Mouse (Mus musculus): Measurements from ENCODE around the gene Cftr. TPM values are rescaled to one million over a fixed set of nuclear protein-coding genes. Genes with fewer than 3 reads are reported as not detected.

Cftr gene
- 0.61 and 0.67 TPM in 2 replicates for polyA plus RNA-seq (2016; fragmentation: Nextera tagmentation; extraction: Ambion mirVana)

DNA sequence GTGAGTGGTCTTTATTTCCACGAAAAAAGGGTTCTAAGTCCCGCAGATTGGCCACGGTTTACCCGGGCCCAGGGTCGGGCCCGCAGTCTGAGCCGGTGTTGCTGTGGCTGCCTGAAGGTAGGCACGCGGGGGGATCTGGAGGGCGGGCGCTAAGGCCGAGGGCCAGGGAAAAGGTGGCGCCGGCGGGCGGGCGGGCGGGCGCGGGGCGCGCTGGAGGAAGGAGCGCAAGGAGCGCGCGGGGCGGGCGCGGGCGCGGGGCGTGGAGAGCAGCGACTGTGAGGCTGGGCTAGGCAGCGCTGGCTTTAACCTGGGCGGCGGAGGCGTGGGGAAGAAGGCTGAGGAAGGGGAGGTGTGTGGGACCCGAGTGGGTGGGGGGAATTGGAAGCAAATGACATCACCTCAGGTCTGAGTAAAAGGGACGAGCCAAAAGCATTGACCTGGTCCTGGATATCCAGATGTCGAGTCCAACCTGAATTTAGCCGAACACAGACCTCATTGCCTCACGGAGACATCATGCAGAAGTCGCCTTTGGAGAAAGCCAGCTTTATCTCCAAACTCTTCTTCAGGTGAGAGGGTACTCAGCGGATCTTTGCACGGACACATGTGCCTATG lies at the start of gene Cftr:
TSS of gene Cftr (plus strand) at position 377 of the 612 bp plus-strand sequence.
- H3K9me3 ChIP-seq, result no peaks in the 10 kb centered on the region
- H3K27ac ChIP-seq, result no peak within 1 kb of the TSS
- peak; percentile 64 for ATAC-seq (ENCODE audit: insufficient number of reproducible peaks, insufficient read depth, low FRiP score, low TSS enrichment)
- 1% methylated on average over 27 of the region's 45 CpGs for WGBS
- H3K4me3 ChIP-seq, result peak within 1 kb of the TSS; percentile 48
- peak within 1 kb of the TSS; percentile 56 for H3K9ac ChIP-seq
- peak within 1 kb of the TSS; percentile 83 for H3K4me2 ChIP-seq (replicated peaks)
- no peaks in the 10 kb centered on the region for H3K36me3 ChIP-seq
- H3K4me1 ChIP-seq, result no peaks in the 10 kb centered on the region
- peaks cover 7% of the 10 kb centered on the region; the same call in 1 of the 2 replicates for H3K27me3 ChIP-seq

DNA sequence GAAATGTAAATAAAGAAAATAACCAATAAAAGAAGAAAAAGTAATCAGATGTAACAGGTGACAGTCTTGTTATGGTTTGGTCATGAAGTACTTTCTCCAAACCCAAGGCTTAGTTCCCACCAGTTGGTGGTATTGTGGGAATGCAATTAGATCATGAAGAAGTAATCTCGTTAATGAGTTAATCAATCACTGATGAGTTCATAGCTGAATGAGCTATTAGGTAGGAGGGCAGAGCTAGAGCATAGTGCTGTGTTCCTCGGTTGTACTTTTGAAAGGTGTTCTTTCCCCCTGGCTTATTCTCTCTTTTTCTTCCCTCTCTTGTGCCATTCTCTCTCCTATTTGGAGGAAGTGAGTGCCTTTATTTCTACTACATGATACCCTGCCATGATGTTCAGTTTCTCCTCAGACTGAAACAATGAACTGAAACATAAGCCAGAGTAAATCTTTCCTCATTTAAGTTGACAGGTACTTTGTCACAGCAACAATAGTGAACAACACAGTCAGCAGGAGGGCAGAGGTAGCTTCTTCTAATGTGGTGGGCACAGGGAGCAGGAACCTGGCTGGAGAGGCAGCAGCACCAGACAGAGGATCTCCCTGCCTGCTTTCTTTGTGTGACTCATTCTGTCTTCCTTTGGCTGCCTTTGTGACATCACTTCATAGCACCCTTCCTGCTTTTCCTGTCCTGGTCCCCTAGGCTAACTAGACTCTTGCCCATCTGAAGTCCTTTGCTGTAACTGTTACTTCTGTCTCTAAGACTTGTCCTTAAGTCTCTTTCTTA lies 43.1 kb upstream of the Cftr start:
- H3K36me3 ChIP-seq, result no peaks in the 10 kb centered on the region
- 71% methylated on average over 2 of the region's 2 CpGs for WGBS
- no peak overlapping the region for H3K27ac ChIP-seq
- H3K9ac ChIP-seq, result no peak overlapping the region
- no peak overlapping the region for H3K4me2 ChIP-seq (replicated peaks)
- H3K4me3 ChIP-seq, result no peak overlapping the region
- H3K27me3 ChIP-seq, result no peaks in the 10 kb centered on the region
- ATAC-seq (ENCODE audit: insufficient number of reproducible peaks, insufficient read depth, low FRiP score, low TSS enrichment), result no peak
- no peaks in the 10 kb centered on the region for H3K9me3 ChIP-seq
- H3K4me1 ChIP-seq, result no peaks in the 10 kb centered on the region

DNA sequence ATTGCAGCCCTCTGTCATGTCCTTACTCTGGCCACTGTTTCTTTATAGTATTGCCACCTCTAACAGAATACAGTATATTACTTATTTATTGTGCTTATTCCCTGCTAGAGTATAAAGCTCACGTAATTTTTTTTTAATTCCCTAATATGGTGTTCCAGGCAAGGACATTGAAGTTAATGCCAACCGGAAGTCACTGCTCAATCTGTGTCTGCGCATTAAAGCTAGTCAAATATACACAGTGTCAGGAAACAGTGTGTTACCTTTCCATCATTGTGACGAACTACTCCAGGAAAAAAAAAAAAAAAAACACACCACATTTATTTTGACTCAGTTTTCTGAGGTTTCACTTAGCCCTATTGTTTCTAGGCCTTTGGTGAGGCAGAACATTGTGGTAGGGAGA lies 42.4 kb upstream of the Cftr start:
- no peaks in the 10 kb centered on the region for H3K9me3 ChIP-seq
- H3K36me3 ChIP-seq, result no peaks in the 10 kb centered on the region
- H3K4me3 ChIP-seq, result no peak overlapping the region
- 77% methylated on average over 4 of the region's 4 CpGs for WGBS
- H3K4me1 ChIP-seq, result no peaks in the 10 kb centered on the region
- no peak overlapping the region for H3K9ac ChIP-seq
- H3K4me2 ChIP-seq (replicated peaks), result no peak overlapping the region
- no peak overlapping the region for H3K27ac ChIP-seq
- ATAC-seq (ENCODE audit: insufficient number of reproducible peaks, insufficient read depth, low FRiP score, low TSS enrichment), result no peak
- no peaks in the 10 kb centered on the region for H3K27me3 ChIP-seq

DNA sequence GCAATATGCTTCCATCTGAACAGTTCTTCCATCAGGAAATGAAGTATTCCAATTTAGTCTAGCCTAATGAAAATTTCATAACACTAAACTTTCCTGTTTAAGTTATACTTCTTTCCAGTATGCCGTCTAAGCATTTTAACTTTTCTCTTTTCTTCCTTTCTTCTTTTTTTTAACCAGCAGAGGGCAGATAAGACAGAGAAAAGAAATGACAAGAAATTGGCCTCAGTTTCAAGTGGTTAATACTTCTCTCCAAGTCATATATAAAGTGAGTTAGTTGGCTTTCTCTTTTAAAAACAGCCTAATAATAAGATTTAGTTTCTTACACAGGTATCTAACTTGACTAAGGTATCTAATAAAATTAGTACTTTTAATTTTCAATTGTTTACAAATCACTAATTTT lies 35.2 kb upstream of the Cftr start:
- Histone ChIP-seq H3K27ac (no peak overlapping the region), H3K36me3 (no peaks in the 10 kb centered on the region), H3K27me3 (no peaks in the 10 kb centered on the region), H3K4me3 (no peak overlapping the region), H3K9ac (no peak overlapping the region), H3K4me2 (replicated peaks) (no peak overlapping the region), H3K9me3 (no peaks in the 10 kb centered on the region), H3K4me1 (no peaks in the 10 kb centered on the region)
- ATAC-seq (ENCODE audit: insufficient number of reproducible peaks, insufficient read depth, low FRiP score, low TSS enrichment), result no peak
- 42% methylated on average over 1 of the region's 1 CpGs for WGBS

DNA sequence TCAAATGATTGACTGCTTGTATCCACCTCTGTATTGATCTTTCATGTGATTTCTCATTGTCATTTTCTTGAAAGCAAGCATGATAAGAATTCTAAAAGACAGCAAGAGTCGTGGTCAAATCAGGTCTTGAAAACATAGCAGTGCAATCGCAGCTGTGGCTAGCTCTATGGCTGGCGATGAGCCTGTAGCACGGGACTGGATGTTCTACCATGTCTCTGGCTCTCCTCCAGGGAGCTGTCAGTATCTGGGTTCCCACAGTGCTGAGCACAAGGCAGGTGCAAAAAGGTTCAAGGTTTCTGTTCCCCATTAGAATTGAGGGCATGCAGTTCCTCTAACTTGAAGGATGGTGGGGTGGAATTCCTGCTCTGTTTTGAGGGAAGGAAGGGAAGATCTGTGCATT lies 17.5 kb upstream of the Cftr start:
- Histone ChIP-seq H3K4me3 (no peak overlapping the region), H3K36me3 (no peaks in the 10 kb centered on the region), H3K9ac (no peak overlapping the region), H3K9me3 (no peaks in the 10 kb centered on the region), H3K27ac (no peak overlapping the region), H3K4me2 (replicated peaks) (no peak overlapping the region), H3K4me1 (no peaks in the 10 kb centered on the region), H3K27me3 (no peaks in the 10 kb centered on the region)
- 82% methylated on average over 4 of the region's 4 CpGs for WGBS
- ATAC-seq (ENCODE audit: insufficient number of reproducible peaks, insufficient read depth, low FRiP score, low TSS enrichment), result no peak

DNA sequence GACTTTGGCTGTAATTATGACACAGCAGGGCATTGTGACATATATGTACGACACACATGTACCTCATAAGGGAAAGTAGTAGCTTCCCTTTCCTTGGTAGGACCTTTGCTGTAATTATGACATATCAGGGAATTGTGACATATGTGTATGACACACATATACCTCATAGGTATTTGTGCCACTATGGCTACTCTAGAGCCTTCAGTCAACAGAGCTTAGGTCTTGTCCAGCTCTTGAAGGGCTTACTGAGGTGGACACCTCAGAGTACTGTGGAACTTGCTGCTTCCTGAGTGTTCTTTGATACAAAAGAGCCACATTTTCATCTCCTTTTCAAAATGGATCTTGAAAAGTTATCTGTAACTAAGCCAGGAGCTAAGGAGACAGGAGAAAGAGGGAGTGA lies 869 bp upstream of the Cftr start:
- peak overlapping the region; percentile 83 for H3K4me2 ChIP-seq (replicated peaks)
- no peaks in the 10 kb centered on the region for H3K9me3 ChIP-seq
- H3K4me3 ChIP-seq, result no peak overlapping the region

DNA sequence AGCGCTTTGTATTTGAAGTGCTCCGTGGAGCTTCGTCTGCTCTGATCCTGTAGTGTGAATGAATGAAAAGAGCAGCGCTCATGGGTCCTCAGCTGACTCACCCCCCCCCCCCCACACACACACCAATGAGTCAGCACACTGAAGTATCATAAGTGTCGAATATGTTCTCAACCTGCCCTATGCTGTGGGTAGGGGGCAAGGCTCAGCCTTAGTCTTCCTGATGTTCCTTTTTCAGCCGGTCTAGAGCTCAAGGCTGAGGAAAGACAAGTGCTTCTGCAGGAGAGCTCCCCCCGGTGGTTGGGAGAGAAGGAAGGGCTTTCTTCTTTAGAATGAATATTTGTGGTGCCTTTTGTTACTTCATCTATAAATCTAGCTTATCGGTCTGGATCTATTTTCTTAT lies 1.1 kb downstream of the Cftr start:
- 58% methylated on average over 8 of the region's 8 CpGs for WGBS
- Histone ChIP-seq H3K9ac (no peak overlapping the region), H3K4me3 (no peak overlapping the region), H3K4me2 (replicated peaks) (no peak overlapping the region), H3K36me3 (no peaks in the 10 kb centered on the region), H3K27me3 (peaks cover 7% of the 10 kb centered on the region; the same call in 1 of the 2 replicates), H3K4me1 (no peaks in the 10 kb centered on the region), H3K27ac (no peak overlapping the region), H3K9me3 (no peaks in the 10 kb centered on the region)
- ATAC-seq (ENCODE audit: insufficient number of reproducible peaks, insufficient read depth, low FRiP score, low TSS enrichment), result no peak

More for the DNA sequence above, 869 bp upstream of the Cftr start:
- Histone ChIP-seq H3K36me3 (no peaks in the 10 kb centered on the region), H3K4me1 (no peaks in the 10 kb centered on the region), H3K27me3 (peaks cover 7% of the 10 kb centered on the region; the same call in 1 of the 2 replicates), H3K9ac (no peak overlapping the region), H3K27ac (no peak overlapping the region)
- WGBS, result 78% methylated on average over 1 of the region's 1 CpGs
- ATAC-seq (ENCODE audit: insufficient number of reproducible peaks, insufficient read depth, low FRiP score, low TSS enrichment), result no peak

DNA sequence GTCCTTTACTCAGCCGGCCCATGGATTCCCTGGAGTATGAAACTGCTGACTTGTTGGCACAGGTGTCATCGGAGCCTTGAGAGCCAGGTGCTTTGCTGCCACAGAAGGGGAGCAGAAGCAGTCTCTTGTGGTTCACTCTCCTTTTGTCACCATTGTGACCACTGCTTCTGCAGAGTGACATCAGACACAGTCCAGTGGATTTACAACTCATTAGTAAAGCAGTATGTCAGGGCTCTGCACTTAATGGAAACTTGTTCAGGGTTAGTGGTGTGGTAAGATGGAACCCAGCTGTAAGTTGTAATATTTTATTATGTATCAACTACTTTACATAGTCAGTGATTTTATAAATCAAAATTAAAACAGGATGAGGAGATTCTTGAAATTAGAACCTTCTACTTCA lies 7.0 kb downstream of the Cftr start:
- H3K4me2 ChIP-seq (replicated peaks), result no peak overlapping the region
- no peak for ATAC-seq (ENCODE audit: insufficient number of reproducible peaks, insufficient read depth, low FRiP score, low TSS enrichment)
- H3K4me3 ChIP-seq, result no peak overlapping the region
- H3K9ac ChIP-seq, result no peak overlapping the region
- no peaks in the 10 kb centered on the region for H3K4me1 ChIP-seq
- H3K27me3 ChIP-seq, result no peaks in the 10 kb centered on the region
- no peaks in the 10 kb centered on the region for H3K36me3 ChIP-seq
- no peak overlapping the region for H3K27ac ChIP-seq
- H3K9me3 ChIP-seq, result no peaks in the 10 kb centered on the region
- WGBS, result 73% methylated on average over 2 of the region's 2 CpGs

DNA sequence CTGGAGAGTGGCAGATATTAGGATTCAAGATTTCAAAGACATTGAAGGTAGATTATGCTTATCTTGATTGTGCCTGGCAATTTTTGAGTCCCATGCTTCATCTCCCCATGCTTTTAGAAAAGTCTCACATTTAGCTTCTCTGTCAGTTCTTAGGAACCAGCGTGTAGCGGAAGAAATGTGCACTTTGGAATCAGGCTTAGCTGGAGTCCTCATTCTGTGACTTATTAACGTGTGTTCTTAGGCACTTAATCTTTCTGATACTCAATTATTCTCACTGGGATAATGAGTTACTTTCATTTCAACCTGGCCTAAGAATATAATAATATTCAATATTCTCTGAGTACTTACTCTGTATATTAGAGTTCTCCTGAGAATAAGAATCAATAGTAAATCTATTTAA lies 10.2 kb downstream of the Cftr start:
- Histone ChIP-seq H3K27ac (no peak overlapping the region), H3K27me3 (no peaks in the 10 kb centered on the region), H3K36me3 (no peaks in the 10 kb centered on the region), H3K9ac (no peak overlapping the region), H3K4me2 (replicated peaks) (no peak overlapping the region), H3K4me1 (no peaks in the 10 kb centered on the region), H3K4me3 (no peak overlapping the region), H3K9me3 (no peaks in the 10 kb centered on the region)
- no peak for ATAC-seq (ENCODE audit: insufficient number of reproducible peaks, insufficient read depth, low FRiP score, low TSS enrichment)
- 87% methylated on average over 3 of the region's 3 CpGs for WGBS

DNA sequence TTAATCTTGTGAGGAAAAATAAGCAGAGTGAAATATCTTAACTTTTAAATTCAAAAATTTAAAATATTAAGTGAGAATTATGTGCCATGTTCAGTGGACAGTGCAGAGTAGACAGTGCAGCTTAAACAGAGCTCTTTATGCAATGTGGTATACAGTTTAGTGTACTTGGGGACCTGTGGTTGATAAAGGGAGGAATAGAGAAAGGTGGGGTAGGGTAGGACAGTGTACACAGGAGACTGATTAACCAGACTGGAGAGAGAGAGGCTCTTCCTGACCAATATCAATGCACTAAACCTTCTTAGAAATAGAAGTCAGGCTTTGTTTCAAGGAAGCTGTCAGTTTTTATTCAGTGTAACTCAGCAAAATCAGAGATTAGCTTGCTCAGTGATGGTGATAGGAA lies 12.4 kb downstream of the Cftr start:
- Histone ChIP-seq H3K4me1 (no peaks in the 10 kb centered on the region), H3K4me3 (no peak overlapping the region), H3K9me3 (no peaks in the 10 kb centered on the region), H3K36me3 (no peaks in the 10 kb centered on the region), H3K4me2 (replicated peaks) (no peak overlapping the region), H3K9ac (no peak overlapping the region), H3K27ac (no peak overlapping the region), H3K27me3 (no peaks in the 10 kb centered on the region)
- no peak for ATAC-seq (ENCODE audit: insufficient number of reproducible peaks, insufficient read depth, low FRiP score, low TSS enrichment)

DNA sequence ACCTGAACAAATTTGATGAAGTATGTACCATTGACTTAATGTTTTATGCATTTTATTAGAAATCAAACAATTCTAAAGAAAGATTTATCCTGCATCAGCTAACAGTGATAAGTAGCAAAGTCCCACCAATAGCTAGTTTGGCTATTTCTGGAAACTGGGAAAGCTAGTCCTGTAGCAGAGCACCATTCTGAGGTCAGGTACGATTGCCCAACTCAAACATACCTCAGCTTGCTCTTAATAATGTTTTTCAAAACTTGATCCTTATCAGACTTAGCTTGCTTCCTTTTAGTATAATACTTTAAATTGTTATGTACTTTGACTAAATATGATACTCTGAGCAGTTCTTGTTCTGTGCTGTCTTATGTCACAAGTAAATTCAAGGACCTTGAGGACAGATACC lies 50.2 kb downstream of the Cftr start:
- Histone ChIP-seq H3K9me3 (no peaks in the 10 kb centered on the region), H3K36me3 (no peaks in the 10 kb centered on the region), H3K27ac (no peak overlapping the region), H3K4me3 (no peak overlapping the region), H3K27me3 (no peaks in the 10 kb centered on the region), H3K4me2 (replicated peaks) (no peak overlapping the region), H3K9ac (no peak overlapping the region), H3K4me1 (no peaks in the 10 kb centered on the region)
- no peak for ATAC-seq (ENCODE audit: insufficient number of reproducible peaks, insufficient read depth, low FRiP score, low TSS enrichment)
- 63% methylated on average over 1 of the region's 1 CpGs for WGBS

DNA sequence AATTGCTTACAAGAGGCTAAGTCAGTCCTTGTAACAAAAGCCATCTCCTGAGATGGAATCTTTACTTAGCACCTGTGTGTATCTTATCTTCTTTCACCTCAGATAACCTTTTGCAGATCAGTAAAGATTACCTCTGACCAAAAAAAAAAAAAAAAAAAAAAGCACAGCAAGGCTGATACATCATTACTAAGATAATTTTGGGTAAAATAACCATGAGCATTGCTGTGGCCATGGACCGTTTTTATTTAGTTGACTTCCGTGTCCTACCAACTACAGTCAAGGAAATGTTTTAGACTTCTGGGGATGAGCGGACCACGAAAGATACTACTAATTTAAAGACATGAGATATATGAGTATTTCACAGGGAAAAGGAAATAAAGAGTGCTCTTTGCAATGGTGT lies 52.7 kb downstream of the Cftr start:
- H3K4me3 ChIP-seq, result no peak overlapping the region
- no peak overlapping the region for H3K27ac ChIP-seq
- no peaks in the 10 kb centered on the region for H3K36me3 ChIP-seq
- H3K9ac ChIP-seq, result no peak overlapping the region
- no peak overlapping the region for H3K4me2 ChIP-seq (replicated peaks)
- ATAC-seq (ENCODE audit: insufficient number of reproducible peaks, insufficient read depth, low FRiP score, low TSS enrichment), result no peak
- H3K27me3 ChIP-seq, result no peaks in the 10 kb centered on the region
- WGBS, result 86% methylated on average over 4 of the region's 4 CpGs
- H3K9me3 ChIP-seq, result no peaks in the 10 kb centered on the region
- H3K4me1 ChIP-seq, result no peaks in the 10 kb centered on the region
